Mouse (Mus musculus) ovary, adult 18-20 months (tissue): ENCODE data around the gene Kat7.

Experiments used
- DNase-seq: peaks from one replicate; pipeline ENCODE4 v3.0.0; 2022; ENCODE audit warnings: low spot score, mixed read lengths

Kat7 gene

DNA sequence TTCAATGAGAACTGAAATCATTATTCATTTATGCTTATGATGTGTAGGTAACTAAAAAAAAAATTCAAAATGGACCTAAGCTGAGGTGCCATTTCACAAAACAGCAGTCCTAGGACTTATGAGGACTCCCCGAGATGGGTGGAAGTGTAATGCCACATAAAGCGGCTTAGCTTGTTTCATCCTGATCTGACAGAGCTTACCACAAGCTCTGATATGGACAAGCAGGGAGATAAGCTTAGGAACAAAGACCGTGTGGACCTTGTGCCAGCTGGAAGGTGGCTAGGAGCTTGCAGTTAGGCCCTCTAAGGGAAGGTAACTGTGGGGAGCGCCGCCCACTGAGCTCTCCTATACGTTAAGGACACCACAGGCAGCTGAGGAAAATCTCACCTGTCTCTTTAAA, 34.0 kb downstream of the Kat7 start:
- DNase-seq: no peak

DNA sequence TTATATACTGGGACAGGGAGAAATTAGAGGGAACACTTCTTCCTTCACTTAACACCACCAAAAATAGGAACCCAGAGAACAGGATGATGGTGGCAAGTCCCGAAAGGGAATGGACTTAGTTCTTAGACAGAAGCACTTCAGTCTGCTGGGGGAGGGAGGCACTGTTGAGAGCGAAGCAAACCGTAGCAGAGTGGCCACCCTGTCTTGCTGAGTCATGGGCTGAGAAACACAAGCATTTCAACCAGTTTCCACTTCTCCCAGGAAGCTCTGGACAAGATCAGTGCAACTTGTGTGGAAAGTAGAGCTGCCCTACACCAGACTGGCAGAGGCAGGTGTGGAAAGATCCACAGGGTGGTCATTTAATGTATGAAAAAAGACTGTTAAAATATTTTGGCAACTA, 35.4 kb downstream of the Kat7 start:
- no peak for DNase-seq

DNA sequence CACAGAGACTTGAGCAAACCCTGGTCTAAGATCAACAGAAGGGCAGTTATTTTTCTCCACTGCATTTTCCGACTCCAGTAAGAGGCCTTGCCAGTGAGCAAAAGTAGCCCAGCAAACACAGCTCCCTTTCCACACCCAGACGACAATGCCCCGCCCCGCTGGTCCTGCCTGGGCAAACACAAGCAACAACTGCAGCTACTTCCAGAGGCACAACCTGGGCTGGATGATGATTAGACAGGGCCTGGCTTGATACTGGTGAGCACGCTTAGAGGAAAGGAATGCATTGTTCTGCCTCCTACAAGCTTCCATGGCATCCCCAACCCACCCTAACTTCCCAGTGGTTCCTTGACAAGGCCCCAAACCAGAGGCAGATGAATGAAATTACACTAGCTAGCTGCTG, 36.4 kb downstream of the Kat7 start:
- DNase-seq: no peak

DNA sequence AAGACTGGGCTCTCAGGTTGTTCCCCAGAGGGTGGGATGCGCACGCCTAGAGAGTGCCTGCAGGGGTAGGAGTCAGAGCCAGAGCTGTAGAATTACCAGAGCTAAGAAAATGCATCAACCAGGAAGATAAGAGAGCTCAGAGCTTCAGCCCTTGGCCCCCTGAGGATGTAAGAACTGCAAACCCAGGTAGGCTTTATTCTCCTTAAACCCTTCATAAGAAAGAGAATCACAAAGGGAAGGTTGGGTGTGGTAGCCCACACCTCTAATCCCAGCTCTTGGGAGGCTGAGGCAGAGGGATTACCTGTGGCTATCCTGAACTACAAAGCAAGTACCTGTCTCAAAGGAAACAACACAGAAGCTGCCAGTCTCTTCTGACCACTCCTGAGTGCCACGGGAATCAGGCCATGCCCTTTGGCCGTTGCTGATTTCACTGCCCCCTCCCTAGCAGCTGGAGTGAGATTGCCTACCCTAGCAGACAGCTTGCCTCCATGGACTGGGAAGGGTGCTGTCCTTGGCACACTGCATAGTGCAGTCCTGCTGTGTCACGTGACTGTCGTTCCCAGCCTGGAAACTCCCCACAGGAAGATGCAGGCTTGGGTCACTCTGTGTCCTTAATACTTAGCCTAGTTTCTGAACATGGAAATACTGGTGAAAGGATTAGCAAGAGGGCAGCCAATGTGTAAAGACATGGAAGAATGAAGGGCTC, 43.4 kb downstream of the Kat7 start:
- peak; percentile 35 for DNase-seq

- no peak for DNase-seq
Measured at GRCm38 (mm10) chr11:95264455-95265013, 45.5 kb downstream of the Kat7 start.

GRCm38 (mm10) chr11:95263816-95264454, 46.1 kb downstream of the Kat7 start:
- no peak for DNase-seq

DNA sequence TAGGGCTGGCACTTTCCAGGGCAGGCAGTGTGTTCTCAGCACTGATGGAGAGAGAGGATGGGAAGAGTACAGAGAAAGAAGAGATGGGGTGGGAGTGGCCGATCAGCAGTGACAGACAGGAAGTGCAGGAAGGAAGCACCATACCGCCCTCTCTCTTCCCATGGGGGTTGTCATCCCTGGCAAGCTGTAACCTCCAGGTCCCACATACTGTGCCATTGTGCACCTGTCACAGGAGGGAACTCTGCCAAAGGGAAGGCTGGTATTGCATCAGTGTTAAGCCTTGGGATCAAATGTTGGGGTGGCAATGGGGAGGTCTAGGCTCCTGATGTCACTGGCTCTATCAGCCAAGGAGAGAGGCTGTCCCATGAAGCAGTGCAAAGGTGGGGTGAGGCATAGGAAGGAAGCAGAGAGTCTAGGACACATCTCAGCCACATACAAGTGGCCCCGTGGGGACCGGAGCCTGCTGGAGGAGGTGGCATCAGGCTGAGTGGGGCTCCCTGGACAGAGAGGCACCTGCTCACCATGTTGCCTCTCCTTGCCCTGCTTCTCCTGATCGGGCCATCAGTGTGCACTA, 48.8 kb downstream of the Kat7 start, which contains the start of gene Tac4:
Gene Tac4 (plus strand): TSS at position 352 of the 574 bp plus-strand sequence.
- no peak for DNase-seq

DNA sequence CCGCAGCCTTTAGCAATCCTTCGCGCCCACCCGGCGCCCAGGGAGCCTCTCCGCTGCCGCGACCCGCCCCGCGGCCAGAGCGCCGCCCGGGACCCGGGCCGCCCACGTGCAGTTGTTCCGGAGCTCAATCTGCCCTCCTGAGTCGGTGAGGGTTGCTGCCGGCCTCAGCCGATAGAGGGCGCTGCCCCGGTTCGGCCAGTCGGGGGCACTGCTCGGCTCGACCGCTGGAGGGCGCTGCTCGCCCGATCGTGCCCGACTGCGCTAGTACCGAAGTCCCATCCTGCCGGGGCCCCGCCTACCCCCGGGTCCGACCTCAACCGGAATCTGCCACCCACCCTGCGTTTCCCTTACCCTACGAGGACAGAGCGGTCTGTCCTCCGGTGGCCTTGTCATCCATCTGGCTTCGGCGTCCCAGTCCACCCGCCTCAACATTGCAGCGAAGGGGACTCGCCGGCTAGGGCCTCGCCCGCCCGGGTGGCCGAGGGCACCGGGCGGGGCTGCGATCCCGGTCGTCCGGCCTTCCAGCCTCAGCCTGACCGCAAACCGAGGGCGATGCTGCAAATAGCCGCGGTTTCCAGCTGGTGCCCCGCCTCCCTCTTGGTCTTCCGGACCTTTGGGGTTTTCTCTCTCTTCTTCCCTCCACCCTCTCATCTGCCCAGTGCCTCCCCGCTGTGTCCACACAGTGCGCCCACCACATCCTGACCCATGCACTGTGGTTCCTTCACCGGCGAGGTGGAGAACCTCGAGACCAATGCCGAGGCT, 50.8 kb downstream of the Kat7 start:
- peak; percentile 81 for DNase-seq

DNA sequence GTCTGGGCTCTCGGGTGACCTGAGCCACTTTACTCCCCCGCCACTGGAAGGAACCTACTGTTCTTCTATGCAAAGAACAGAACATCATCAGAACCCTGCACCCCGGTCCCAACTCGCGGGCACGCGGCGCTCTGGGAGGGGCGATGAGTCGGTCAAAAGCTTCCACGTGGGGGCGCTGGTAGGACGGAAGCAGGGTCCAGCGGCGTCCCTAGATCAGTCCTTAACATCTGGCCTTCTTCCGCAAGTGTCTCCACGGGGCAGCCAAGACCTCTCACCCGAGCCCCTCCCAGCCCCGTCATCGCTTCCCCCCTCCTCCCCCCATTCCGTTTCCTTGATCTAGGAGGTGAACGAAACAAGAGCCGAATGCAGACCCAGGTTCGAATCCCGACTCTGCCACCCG, 51.6 kb downstream of the Kat7 start:
- DNase-seq: peak; percentile 45

- DNase-seq: no peak
Measured at GRCm38 (mm10) chr11:95257930-95258329, 52.1 kb downstream of the Kat7 start.

DNA sequence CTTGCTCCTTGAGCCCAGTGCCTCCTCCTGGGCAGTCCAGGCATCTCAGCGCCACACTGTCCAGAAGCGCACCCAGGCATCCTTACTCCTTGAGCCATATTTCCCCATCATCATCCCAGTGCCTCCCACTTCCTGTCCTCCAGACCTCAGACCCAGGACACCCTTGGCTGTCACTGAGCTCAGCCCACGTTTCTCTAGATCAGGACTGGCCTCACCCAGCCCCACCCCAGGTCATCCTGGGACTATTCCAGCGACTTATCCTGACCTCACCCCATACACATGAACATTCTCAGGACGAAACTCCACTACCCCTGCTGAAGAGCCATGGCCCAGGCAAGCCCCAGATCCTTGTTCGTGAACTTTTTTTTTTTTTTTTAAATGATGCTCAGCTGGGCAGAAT, 54.3 kb downstream of the Kat7 start:
- DNase-seq: no peak

GRCm38 (mm10) chr11:95254165-95254564, 55.9 kb downstream of the Kat7 start:
- DNase-seq: no peak

DNA sequence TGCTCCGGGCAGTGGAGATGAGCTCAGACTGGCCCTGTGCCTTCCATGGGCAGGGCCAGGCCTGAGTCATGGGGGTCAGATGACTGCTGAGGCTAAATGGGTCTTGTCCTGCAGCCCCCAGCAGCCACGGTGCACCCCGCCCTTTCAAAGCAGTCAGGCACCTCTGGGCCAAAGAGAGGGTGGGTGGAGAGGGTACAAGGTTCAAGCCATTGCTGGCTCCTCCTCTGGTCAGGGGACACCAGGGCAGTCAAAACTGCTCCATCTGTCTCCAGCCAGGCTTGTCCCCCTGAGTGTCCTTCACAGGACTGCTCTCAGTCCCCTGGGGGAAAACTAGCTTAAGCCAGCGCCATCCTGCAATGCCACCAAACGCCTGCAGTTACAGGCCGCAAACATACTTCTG, 57.9 kb downstream of the Kat7 start:
- DNase-seq: no peak

DNA sequence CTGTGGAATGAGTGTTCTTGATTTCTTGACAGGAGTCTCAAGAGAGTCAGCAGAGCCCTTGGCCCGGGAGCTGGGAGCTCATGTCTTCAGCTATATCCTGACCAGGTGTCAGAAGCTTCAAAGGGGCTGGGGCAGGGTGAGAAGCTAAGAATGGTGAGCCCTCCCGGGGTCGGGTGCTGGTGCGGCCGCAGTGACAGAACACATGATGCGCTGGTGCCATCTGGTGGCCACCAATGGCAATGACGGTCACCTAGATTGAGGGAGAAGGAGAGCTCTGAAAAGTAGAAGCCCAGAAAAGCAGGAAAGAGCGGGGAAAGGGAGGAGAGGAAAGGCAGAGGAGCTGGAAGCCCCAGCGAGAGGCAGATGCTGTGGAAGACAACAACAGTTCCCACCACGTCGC, 58.8 kb downstream of the Kat7 start:
- DNase-seq: no peak

DNA sequence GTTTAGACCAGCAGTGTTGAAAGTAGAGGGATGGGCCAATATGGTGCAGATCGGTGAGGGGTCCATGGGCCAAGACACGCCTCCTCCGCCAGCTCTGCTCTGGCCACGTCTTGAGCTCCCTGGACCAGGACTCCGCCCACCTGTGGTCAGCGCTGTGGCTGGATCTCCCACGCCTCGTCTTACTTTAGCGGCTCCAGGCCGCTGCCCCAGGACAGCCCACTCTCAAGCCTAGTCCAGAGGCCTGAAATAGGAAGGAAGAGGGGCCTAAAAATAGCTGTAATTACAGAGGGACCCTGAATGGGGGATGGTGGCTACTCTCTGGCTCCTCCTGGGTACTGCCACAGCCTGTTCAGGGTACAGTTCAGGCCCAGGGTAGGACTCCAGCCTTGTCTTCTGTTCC, 59.9 kb downstream of the Kat7 start:
- DNase-seq: no peak

DNA sequence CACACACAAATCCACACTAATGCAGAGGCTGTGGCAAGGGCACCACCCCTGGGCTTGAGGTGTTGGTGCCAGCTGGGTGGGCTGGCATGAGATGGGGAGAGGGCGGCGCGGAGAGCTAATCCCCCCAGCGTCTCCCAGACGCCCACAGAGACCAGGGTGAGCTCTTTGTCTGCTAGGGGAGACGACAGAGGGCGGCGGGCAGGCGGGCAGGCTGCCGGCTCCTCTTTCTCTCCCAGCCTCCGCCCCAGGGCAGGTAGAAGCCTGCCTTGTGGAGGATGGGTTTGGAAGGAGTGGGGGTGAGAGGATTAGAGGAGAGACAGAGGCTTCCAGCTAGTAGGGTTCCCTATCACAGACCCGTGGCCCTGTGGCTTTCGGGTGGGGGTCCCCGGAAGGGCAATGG, 63.0 kb downstream of the Kat7 start:
- no peak for DNase-seq

DNA sequence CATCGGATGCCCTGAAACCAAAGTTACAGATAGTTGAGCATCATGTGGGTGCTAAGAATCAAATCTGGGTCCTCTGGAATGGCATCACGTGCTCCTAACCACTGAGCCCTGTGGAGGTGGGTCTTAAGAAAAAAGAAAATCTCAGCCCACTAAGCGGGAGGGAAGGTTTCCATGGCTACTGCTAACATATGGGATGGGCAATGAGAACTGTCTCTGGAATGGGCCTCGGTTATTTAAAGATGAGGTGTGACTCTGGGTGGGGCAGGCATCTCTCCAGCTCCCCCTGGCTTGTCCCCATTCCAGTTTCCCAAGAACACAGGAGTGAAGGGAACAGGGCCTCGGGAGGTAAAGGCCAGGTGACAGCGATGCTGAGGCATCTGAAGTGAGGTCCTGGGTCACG, 64.6 kb downstream of the Kat7 start:
- DNase-seq: no peak

DNA sequence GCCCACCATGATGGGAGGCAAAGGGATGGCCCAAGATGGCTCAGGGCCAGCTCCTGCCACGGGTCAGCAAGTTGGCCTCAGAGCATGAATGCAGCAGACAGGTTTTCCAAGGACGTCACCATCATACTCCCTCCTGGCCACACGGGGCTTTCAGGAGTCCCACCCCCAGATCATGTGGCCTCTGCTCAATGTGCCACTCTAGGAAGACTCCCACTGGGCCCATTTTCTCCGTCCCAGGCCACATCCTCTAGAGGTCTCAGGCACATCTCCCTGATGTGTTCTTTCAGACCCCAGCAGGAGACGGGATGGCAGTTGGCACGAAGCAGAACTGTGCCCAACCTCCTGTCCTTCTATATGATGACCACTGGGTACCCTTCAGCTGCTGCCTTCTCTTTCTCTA, 67.4 kb downstream of the Kat7 start:
- no peak for DNase-seq

GRCm38 (mm10) chr11:95238477-95238876, 71.6 kb downstream of the Kat7 start:
- DNase-seq: no peak

- no peak for DNase-seq
Measured at GRCm38 (mm10) chr11:95232329-95232696, 77.7 kb downstream of the Kat7 start.

DNA sequence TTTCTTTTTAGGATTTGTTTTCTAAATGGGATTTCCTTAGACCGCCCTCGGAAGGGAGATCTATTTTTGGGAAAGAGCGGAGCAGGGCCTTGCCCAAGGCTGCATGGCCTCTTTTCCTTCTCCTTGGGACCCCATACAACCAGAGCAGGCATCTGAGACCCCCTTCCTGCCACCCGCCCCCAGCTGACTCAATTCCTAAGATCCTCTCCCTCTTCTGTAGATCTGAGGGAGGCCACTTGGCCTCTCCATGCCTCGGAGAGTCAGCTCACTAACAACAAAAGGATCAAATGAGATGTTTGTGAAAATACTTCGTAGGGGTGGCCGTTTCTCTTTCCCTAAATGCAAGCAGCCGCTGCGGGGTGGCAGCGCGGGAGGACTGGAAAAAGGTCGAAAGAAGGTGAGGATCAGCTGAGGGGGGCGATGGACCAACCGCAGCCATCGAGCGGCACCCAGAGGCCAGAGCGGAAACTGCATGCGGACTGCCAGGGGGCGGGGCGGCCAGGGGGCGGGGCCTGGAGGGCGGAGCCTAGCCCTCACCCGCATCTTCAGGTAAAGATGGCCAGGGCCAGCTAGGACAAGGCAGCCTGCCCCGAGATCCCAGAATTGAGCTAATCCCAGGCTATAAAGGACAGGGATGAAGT, 78.2 kb downstream of the Kat7 start:
- DNase-seq: no peak

DNA sequence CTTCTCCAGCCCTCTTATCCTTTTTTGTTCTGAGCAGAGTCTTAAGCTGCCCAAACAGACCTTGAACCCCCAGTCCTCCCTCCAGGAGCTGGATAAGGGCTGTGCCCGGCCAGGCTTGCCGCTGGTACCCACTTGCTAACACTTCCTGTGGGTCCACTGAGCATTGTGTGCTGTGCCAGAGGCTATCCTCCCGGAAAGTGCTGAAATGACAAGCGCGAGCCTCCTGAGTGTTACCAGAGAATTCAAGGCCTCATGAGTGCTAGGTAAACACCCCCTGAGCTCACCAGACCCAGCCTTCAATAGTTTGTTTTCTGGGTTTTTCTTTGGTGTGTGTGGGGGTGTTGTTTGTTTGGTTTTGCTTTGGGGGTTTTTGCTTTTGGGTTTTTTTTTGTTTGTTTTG, 82.6 kb downstream of the Kat7 start:
- peak; percentile 8 for DNase-seq
